Mouse (Mus musculus) 416B (cell line): ENCODE measurements around the gene Prkg1.

Experiments
- DNase-seq: peaks from one replicate; pipeline ENCODE4 v3.0.0; 2011; ENCODE audit warnings: low read depth

Gene Prkg1

DNA sequence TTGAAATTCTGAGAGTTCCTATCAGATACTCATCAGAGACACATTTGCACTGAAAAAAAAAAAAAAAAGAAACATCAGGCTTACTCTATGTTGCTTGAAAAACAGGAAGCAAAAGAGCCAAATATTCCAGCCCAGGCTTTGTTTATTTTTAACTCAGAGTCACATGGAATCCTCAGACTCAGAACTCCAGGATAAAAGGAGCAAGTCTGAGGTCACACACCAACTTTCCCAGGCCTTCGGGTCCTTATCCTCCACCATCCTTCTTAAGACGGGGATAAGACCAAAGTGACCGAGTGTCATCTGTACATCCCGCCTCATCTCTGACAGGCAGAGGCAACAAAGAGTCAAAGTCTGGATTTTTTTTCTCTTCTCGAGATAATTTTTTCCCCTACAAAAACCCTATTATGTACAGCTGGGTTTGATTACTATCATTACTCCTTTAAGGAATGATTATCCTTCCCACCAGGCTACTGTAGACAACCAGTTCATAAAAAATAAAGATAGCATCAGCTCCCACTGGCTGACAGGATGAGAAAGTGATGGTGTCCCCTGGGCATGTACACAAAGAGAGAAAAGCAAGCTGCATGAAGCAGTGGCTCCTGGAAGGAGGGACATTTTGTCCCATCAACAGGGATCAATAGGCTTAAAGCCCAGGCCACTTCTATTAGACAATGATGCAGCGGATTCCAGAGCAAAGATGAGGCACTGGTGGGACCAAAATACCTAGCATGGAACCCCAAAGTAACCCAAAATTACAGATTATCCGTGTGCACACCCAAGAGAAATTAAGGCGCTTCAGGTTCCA lies 21.4 kb downstream of the Prkg1 start:
- DNase-seq = no peak

DNA sequence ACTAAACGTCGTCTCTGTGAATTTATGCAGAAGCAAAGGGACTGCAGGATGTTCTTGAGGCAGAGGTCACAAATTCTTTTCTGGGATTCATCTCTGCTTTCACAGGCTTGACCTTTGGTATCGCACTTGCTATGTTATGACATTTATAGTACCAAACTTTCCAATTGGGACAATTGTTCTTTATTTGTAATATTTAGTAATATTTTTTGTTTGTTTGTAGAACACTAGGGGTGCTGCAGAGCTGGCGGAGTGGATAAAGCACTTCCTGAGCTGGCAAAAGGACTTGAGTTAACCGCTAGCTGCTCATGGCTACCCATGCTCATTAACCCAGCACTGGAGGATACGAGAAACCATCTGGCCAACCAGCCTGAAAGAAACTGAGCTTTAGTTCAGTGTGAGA lies 49.9 kb downstream of the Prkg1 start:
- DNase-seq = no peak

DNA sequence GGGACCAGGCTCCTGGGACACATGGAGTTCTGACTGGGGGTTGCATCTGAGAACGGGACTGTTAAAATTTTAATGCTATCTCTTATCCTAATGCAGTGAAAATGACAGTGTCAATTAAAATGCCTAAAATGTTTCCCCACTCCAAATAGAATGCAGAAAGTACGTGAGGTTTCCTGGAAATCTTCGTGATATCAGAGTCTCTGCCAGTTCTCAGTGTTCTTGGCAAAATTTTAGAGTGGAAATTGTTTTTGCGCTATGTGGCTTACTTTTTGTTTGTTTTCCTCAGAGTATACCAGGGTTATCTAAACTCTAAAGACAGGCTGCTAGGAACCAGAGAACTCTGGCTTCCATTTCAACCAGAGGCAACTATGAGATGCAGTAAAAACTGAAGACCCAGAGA lies 50.4 kb downstream of the Prkg1 start:
- no peak for DNase-seq

DNA sequence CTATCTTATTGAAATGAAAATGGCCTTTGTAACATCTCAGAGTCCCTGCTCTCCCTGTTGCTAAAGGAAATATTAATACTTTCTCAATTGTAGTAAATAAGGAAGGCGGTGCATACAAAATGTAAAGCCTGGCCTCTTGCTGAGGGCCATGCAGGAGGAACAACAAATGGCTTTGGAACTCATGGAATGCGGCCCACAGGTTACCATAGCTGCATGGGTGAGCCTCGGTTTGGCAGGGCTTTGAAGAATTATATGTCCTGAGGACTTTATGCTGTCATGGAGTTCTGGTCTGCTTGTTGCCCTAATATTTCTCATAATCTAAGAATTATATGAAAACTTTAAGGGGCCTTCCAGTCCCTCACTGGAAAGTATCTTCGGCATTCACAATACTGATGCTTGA lies 51.5 kb downstream of the Prkg1 start:
- no peak for DNase-seq

DNA sequence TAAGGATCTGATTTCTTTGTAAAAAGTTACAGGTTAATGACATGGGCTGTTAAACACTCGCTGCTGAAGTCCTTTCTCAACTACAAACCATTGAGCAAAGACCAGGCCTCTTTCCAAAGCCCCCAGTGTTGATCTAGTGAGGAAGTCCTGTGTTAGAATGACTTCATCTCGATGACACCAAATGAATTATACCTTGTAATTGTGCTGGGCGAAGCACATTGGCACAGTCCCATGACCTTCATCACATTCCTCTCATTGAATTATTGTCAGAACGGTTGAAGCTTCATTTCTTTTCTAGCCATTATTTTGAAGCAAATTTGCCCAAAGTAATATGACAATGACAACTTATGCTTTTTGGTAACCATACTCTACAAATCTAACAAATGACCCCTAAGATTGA lies 54.5 kb downstream of the Prkg1 start:
- DNase-seq = no peak

DNA sequence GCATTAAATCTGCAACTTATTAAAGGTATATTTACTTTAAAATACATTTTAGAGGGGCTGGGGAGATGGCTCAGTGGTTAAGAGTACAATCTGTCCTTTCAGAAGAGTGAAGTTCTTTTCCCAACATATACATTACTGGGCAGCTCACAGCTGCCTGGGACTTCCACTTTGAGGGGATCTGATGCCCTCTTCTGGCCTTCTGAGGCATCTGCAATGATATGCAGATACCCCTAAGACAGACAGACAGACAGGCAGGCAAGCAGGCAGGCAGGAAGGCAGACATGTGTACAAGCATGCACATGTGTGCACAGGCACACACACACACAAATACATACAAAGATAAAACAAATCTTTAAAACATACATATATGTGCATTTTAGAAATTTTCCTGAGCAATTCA lies 60.8 kb downstream of the Prkg1 start:
- peak; percentile 34 for DNase-seq

DNA sequence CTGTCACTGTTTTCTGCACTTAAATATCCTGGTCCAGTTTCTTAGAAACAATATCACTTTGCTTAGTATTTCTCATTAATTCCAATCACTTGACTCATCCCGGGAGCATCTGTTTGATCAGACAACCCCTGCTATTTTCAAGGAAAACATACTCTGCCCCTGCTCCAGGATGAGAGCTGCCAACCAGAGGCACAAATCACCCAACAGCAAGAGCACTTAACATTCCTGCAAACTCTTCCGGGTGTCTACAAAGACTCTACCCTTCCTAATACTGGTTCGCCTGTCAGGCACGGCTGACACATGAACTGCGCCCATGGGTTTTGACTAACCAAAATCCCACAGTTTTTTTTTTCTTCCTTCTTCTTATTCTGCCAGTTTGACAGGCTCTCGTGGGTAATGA lies 65.9 kb downstream of the Prkg1 start:
- no peak for DNase-seq

DNA sequence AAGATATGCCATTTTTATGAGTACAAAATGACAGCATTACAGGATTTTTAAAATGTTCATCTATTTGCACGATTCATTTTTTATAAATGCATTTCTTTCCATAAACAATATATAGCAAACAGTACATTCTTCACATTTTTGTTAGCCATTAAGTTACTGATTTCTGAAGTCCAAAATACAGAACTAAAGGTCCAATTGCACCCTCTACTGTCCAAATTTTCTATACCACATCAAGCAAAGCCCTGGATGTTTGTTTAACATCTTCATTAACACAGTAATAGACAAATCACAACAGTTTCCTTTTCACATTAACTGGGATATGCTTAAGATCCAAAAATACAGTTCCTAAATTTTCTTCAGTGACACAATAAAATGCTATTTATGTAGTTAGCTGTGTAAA lies 84.0 kb downstream of the Prkg1 start:
- peak; percentile 58 for DNase-seq

DNA sequence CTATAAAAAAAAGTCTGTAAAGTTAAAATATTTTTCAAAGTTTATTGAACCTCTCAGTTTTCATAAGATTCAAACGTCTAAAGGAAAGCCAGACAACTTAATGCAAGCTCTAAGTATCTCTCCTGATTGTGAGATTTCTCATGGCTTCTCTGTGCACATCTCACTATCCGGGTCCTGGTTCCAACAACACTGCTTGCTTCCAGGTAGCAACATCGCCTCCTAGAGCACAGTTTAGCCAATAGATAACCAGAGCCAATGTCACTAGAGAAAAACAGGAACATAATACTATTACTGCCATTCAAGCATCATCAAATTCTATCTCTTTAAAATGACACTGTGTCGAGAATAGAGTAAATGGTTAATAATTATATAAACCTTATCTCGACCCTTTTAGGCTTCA lies 86.5 kb downstream of the Prkg1 start:
- DNase-seq = peak; percentile 51

DNA sequence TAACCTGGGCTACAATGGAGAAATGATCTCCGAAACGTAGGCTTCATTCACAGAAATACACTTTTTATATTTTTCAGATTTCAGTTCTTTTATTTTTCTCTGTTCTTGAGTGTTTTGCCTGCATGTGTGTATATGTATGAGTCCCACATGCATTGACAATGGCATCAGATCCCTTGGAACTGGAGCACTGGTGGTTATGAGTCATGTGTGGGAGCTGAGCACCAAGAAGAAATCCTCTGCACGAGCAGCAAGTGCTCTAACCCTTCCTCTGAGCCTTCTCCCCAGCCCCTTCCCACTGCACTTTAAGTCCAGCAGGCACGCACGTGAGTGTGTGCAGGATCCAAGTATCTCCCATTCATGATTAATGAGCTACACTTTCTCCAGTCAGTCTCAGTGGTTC lies 93.1 kb downstream of the Prkg1 start:
- DNase-seq = no peak

DNA sequence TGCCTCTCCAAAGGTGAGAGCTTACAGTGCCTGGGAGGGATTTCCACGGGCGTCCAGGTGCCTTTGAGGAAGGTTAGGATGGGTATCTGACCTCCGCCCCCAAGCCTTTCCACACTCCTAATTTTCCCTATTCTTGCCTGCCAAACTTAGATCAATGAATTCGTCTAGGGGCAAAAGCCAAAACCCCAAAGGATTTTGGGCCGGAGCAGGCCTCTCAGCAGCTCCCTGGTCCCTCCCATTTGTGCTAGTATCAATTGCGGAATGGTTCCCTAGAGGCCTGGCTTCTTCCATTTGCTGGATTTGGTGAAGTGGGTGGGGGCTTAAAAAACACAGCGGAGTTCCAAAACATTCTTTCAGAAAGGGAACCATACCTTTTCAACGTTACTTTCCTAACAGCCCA lies 99.8 kb downstream of the Prkg1 start:
- DNase-seq = no peak

DNA sequence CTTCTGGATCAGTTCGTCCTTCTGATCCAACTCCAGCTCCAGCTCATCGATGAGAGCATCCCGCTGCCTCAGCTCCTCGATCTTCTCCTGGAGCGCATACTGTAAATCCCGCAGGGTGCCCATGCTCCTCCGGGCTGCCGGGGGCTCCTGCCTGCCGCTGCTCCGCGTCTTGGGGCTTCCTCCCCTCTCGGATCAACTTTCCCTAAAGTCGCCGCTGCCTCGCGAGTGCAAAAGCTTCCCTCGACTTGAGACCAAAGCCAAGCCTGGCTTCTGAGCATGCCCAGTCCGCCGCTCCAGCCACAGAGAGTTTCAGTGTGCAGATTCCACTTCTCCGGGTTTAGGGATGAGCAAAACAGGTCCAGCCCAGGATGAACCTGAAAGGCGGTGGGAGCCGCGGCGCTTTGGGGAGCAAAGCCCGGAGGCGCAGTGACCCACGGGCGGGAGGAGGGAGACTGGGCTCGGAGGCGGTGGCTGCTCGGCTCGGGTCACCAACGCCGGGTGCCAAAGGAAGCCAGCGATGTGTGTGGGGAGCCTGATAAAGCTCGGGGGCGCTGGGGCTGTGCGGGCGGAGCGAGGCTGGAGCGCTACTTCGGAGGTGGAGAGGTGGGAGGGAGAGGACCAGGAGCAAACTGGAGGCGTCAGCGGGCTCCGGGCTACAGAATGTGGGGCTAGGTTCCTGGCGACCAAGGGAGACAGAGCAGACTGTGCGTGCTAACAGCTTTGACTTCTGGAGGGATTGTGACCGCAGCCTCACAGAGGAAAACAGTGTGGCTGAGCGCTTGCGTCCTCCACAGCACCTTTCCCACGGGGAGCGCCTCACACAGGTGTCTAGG lies 100.5 kb downstream of the Prkg1 start:
- DNase-seq = no peak

DNA sequence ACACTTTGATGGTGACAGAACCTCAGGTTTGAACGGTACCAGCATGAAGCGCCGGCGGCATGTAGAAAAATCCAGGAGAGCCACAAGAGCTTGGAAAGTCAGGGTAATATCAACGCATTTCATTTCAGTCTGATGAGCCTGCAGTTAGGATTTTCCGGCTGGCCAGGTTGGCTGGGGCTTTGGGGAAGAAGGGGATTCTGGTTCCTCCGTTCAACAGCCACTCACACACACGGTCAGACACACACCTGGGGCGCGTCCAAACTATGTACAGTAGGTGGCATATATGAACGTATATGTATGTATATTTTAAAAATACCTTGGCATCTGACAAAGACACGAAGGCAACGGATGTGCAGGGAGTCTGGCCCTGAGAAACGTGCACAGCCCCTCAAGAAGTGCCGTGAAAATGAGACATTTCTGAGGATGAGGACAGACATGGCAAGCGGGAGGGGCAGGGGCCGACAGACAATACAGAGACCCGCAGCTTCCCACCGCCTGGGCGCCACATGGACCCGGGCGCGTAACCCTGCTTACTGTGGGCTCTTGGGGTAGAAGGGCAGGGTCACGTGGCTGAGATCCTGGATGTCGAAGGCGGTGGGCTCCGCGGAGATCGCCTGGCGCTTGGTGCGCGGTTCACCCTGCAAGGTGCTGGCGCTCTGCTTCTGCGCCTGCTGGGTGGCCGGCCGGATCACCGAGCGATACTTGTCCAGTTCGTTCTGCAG lies 101.2 kb downstream of the Prkg1 start:
- DNase-seq = no peak

DNA sequence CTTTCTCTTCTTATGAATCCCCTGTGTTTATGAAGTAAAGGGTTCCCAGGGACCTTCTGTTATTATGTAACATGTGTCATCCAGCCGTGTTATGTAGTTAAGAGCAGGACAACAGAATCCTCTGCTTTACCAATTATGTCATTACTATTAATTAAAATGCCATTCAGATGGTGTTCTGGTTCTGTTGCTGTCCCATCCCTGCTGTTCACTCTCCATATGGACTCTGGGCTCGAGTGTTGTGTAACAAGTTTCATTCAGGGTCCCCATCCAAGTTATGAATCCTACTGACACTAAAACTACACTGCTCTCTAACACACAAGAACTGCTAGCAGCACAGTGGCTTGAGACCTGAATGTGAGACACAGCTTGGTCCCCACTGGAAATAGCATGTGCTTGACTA lies 102.0 kb downstream of the Prkg1 start:
- no peak for DNase-seq

DNA sequence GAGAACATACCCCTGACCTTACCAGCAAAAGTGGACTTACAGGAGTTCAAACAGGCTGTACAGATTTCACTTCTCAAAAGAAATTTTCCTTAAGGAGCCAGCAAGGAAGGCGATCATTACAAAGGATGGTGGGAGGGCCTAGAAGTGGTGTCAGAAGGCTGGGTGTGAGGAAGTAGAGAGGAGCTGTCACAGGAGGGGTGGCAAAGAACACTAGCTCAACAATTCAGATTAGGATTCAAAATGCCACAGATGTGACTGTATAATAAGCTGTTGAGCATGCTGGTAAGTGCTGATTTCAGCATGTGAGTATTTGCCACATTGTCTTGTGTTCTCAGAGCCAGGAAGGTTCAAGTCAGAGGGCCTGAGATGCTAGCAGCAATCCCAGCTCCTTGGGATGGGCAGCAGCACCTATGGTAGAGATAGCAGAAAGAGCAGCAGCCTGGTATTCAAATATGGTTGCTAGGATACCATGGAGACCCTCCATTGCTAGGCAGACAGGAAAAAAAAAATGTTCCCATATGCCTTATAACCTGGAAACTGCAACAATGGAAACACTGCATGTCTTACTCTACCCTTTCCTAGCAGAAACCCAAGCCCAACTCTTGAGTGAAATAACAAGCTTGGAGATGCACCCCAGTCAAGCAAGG lies 106.0 kb downstream of the Prkg1 start:
- DNase-seq = no peak

DNA sequence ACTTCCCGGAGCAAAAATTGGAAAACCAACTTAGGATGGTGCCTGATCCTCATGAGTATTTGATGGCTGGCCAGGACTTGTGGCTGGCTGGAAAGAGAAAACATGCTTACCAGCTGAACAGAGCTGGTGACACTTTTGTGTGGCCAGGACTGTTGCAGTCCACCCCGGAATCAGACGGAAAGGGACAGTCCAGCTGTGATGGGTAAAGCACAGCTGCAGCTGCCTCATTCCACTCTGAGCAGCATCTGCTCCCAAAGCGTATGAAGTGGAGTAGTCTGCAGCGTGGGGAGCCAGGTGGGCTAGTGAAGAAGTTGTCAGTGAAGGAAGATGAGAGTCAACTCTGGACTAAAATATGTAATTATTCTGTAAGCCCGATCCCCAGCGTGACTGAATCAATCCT lies 108.6 kb downstream of the Prkg1 start:
- DNase-seq = no peak

DNA sequence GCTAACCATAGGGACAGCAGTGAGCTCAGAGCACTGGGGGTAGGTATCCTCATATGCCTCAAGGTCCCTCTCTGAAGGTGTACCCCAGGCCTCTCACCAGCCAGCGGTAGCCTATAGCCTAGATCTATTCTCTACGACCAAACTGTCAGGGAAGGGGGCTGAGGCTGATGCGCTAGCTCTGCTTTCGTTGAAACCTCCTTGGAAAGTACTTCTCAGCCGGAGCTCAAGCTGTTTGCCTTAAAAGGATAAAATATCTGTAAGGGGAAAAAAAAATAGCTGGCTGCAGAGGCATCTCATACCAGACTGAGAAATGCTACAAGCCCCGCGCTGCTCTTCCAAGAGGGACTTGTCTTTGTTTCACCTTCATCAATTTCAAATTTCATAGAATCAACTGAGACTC lies 109.0 kb downstream of the Prkg1 start:
- DNase-seq = no peak

DNA sequence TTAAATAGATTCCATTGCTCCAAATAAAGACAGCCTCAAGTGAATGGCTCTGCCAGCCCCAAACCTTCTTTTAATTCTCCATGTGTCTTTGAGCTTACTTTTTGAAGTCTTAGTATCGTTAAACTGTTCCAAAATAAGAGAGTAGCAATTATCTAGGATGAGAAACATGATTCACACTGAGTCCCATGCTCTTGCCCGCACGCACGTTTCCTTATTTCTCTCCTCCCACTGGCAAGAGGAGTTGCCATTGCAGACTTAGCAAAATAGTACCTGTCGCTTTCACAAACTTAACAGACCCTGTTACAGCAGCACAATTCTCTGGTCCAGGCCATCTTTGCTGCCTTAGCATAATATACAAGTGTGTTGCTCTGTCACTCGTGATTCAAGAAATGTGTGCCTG lies 110.8 kb downstream of the Prkg1 start:
- DNase-seq = no peak

DNA sequence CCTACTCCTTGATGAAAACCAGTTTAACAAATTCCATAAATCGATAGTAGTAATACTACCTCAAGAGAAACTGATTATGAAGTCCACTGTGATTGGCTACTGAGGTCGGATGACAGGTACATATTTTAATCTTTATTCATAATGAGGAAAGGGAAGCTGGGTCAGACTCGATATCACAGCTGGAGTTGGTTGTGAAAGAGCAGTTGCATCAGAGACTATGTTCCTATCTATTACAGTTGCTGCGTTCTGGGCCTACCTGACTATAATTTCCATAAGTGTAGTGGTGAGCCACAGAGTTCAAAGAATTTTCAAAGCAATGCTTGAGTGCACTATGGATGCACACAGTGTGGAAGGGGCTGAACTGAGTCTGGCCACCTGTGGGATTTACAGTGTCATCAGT lies 114.4 kb downstream of the Prkg1 start:
- DNase-seq = peak; percentile 37

DNA sequence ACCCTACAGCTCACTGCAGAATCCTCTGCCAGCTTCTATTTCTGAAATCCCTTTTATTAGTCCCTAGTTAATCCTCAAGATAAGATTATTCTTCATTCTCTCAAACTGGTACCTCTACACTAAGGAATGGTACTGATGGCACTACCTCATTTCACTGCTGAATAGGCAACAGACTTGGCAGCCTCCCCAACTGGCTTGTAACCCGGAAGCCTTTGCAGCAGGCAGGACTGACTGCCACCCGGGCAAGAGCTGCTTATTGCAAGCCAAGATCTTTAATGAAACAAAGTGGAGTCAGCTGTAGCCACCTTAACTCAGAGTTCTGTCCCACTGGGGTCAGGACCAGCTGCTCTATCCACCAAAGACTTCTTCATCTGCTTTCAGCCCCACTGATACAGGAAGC lies 117.3 kb downstream of the Prkg1 start:
- DNase-seq = no peak

DNA sequence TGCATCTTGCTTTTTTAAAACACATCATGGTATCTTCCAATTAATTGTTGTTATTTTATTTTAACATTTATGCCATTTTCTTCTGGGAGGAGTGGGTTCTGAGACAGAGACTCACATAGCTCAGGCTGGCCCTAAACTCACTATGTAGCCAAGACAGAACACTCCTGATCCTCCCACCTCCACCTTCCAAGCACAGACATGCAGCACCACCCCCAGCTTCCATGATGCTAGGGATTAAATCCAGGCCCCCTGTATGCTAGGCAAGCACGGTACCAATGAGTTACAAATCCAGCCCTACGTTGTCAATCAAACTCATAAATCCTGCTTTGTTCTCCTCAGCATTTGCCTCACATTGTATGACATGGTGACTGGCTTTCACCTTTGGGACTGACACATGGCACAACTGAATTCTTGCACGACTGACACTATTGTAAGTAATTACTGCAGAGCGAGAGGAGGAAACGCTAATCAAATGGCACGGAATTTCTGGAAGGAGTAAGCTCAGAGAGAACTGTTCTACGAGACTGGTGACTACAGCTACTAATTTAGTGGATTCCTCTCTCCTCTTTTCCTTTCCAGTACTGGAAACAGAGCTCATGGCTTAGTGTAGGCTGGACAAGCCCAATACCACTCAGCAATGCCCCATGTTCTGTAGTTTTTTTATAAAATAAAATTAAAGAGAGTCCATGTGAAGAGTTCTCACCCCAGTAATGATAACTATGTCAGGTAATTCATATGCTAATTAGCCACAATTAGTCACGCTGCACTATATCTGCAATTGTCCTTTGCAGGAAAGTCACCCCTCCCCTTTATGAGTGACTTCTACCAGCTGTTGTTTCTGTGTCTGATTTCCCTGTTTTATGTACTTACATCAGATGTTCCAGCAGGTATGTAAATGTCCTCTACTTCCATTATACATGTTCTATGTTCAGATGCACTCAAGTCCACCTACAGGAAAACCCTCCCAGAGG lies 133.6 kb downstream of the Prkg1 start:
- no peak for DNase-seq
